Mouse (Mus musculus): ENCODE measurements around the gene Slc29a1.

Slc29a1 gene

DNA sequence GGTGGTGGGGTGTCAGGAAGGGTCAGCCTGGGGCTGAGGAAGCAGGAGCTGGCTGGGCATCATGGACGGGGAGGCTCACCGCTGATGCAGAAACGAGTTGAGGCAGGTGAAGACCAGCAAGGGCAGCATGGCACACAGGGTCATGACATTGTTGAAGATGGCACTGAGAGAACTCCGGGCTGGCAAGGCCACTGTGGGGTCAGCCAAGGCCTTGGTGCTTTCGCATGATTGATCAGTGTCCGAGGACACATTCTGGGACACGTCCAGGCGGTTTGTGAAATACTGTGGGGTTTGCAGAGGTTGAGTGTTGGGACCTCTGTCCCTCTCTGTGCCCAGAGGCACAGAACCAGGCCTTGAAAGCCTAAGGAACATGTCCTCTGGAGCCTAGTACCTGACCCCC lies 9.6 kb downstream of the Slc29a1 start:
- DNase-seq (ENCODE audit: low spot score in 2 of 2): no peak

DNA sequence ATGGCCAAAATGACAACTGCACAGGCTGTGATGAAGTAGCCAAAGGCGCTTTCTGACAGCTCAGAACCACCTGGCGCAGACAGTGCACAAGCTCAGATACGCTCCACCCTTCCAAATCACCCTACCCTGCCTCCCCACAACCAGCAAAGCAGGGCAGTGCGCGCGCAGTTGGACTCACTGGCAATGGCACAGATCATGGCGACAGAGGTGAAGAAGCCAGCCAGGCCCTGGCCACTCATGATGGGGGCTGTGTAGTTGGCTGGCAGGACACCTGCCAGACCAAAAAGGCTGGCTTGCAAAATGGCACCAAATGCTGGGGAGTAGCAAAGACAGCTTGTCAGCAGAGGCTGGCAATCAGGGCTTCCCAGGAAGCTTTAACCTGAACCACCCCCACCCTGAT lies 10.2 kb downstream of the Slc29a1 start:
- DNase-seq (ENCODE audit: low spot score in 2 of 2): no peak

DNA sequence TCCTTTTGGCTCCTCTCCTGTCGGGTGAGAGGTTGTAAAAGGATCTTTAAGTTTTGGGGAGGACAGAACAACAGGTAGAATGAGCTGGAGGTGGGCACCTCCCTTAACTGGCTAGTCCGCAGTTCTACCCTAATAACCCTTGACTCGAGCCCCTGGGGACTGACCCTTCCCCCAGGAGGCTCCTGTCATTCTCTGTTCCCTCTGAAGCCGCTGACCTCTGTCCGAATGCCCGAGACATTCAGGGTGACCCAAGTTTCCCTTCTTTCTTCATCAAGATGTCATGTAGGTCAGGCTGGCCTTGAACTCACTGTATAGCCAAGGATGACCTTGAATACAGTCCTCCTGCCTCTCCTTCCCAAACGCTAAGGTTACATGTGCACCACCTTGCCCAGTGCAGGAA lies 11.0 kb downstream of the Slc29a1 start:
- DNase-seq (ENCODE audit: low spot score in 2 of 2): no peak

DNA sequence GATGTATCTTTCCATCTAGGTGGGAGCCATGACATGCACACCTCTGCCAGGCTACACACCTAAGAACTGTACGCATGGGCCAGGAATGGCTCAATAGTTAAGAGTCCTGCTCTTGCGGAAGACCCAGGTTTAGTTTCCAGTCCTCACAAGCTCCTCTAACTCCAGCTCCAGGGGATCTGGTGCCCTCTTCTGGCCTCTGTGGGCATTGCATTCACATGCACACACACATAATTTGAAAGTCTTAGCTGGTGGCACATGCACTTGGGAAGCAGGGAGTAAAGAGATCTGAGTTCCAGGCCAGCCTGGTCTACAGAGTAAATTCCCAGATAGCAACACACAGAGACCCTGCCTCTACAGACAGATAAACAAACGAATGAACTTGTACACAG lies 13.0 kb downstream of the Slc29a1 start:
- DNase-seq (ENCODE audit: low spot score in 2 of 2): no peak

DNA sequence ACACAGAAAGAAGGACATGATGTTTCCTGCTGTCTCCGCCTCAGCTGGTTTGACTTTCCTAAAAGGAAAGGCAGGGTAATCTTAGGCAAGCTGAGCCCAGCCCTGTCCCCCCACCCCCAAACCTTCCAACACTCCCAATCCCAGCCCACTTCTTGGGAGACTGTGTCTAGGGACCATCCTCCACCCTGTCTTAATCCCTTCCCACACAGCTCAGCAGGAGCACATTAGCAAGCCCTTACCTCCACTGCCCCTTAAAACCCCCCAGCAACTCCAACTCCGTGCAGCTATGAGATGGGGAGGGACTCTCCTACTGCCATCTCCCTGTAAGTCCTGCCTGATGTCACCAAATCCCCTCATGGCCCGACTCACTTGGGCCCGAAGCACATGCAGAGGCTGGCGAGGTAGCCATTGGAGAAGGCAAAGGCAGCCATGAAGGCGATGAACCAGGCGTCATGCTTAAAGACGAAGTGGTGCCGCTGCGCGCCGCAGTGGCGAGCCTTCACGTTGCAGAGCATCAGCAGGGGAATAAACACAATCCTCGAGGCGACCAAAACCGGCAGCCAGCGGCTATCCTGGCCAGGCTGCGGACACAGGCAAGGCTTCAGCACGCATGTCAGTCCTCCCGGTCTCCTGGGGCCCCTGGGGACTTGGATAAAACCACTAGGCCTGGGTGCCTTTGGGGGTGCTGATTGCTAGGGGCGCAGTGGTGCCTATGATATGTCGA lies 13.5 kb downstream of the Slc29a1 start:
- DNase-seq (ENCODE audit: low spot score in 2 of 2): no peak

DNA sequence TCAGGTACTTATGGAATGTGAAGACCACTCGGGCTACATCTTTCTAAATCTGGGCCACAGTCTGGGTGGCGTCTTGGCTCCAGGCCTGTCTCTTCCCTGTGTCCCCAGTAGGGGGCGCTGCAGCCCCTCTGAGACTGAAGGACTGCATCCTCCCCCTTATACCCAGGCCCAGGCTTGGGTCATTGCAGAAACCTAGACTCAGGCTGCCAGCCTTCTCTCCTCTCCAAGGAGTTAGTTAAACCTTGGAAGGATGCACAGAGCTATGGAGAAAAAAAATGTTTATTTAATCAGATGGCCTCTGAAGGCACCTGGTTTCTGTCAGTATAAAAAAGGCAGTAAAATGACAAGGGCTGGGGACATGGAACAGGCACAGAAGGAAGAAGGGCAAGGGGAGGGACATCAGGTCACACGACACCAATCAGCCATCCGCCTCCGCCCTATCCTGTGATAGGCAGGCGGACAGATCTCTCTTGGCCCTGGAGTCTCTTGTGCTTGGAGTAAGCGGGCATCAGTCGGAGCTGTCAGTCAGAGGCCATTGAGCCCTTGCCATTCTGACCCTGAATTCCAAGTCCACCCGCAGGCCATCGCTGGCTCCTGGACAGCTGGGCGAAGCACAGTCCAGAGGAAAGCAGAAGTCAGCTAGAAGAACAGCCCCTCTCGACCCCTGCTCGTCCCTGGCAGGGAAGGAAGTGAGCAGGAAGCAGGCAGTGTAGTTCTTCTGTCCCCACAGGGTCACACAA lies 14.3 kb downstream of the Slc29a1 start:
- peak; percentile 70 to 77 for DNase-seq (ENCODE audit: low spot score in 2 of 2)

DNA sequence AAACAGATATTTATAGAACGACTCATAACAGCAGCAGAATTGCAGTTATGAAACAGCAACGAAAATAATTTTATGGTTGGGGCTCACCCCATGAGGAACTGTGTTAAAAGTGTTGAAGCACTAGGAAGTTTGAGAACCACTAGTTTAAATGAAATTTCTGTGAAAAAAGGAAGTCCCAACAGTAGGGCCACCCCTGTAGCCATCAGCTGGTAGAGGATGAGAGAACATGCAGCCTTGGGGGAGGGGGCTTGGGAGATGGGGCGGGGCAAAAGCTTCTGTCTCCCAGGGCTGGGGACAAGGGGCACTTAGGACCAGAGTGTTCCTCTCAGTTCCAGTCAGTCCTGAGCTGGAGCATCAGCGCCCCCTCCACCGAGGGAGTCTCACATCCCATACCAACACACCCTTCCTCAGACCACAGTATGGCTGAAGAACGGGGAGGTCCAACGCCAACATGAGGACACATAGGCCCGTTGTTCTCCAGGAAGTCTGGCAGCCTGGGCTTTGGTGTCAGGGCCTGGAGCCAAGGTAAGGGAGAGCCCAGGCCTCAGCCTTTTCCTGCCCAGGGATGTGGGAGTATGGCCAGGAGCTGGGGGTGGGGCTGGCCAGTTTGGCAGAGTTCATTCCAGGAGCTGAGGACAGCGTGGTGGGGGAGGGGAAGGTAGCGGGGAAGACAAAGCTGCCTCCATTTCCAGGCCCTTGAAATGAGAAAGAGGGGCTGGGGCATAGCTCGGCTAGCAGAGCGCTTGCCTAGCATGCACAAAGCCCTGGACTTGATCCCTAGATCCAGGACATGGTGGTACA lies 15.1 kb downstream of the Slc29a1 start:
- peak; percentile 63 to 79 for DNase-seq (ENCODE audit: low spot score in 2 of 2)

DNA sequence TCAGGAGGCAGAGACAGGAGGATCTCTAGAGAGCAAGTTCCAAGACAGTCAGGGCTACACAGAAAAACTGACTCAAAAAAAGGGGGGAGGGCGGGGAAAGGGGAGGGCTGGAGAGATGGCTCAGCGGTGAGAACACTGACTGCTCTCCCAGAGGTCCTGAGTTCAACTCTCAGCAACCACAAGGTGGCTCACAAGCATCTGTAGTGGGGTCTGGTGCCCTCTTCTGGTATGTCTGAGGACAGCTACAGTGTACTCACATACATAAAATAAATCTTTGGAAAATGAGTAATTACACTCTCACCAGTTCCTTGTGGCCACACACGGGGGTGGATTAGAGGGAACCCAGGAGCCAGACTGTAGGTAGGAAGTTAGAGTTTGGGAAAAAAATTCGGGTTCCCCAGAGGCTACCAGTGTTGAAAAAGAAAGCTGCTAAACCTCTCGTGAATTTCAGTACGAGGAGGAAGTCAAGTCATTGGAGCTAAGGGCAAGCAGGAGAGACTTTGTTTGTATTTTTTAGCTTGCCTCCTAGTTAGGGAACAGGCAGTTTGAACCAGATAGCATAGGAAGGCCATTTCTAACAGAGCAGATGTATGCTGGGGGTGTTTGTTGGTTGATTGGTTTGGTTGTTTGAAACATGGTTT lies 16.6 kb downstream of the Slc29a1 start:
- DNase-seq (ENCODE audit: low spot score in 2 of 2): no peak

DNA sequence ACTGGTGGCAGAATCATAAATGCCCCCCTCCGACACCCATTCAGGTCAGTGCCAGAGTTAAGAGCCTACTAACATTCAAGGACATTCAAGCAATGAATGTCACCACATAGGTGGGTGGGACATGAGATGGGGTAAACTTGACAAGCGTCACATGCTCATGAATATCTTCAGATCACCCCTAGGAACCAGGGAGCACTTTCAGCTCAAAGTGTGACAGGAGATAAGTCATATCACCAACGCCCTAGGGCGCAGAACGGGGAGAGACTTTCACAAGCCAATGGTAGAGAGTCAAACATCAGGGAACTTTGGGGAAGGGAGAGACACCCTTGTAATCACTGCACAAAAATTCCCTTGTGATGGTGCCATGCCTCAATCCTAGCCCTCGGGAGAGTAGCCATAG lies 17.2 kb downstream of the Slc29a1 start:
- no peak for DNase-seq (ENCODE audit: low spot score in 2 of 2)

DNA sequence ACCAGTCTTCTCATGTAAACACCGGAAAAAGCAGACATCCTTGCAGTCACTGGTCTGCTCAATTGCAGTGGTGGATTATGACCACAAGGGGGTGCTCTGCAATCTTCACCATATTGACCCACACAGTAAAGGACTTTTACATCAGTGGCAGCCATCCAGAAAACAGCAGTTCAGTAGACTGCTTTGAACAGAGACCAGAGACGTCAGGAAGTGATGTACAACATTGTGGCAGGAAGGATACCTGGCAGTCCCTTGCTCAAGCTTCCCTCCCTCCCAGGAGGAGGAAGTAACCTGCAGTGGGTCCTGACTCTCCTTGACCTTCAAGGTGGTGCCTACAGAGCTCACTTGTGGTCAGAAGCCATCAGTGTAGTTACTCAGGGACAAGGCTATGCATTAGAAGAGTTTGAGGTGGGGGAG lies 17.8 kb downstream of the Slc29a1 start:
- DNase-seq (ENCODE audit: low spot score in 2 of 2): peak in 1 of 2 experiments; percentile 59

DNA sequence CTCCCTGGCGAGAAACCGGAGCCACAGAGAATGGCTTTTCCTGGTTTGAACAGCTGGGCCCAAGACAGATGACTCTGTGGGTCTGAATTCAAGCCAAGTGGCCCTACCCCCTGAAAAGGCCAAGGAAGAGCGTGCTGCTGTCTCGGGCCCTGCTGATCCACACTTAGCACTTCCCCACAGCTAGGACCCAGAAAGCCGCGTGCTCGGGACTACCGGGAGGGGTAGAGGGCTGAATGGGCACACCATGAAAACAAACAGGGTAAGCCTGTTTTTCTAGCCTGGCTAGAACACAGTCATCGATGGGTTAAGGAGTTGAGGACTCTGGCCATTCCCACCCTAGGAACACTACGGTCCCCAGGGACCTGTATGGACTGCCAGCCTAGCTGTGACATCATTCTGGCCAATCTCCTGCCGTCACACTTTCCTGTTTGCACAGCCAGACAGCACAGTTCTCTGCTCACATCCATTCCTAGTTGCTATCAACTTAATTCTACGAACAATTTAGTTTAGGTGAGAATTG lies 18.4 kb downstream of the Slc29a1 start:
- DNase-seq (ENCODE audit: low spot score in 2 of 2): no peak

DNA sequence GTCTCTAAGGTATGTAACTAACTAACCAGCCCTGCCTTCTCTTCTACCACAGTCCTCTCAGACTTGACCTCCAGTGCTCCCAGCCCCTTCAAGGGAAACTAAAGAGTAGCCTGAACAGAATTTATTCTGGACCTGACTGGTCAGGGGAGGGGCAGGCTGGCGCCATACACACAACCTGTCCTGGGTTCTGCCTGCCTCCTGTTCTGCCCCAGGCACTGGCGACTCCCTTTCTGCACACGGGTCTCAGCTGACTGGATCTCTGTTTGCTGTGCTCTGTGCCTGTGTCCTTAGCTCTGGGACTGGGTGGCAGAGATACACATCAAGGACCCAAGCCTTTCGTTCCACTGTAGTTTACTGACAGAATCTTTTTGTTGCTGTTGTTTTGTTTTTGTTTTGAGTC lies 19.9 kb downstream of the Slc29a1 start:
- no peak for DNase-seq (ENCODE audit: low spot score in 2 of 2)

DNA sequence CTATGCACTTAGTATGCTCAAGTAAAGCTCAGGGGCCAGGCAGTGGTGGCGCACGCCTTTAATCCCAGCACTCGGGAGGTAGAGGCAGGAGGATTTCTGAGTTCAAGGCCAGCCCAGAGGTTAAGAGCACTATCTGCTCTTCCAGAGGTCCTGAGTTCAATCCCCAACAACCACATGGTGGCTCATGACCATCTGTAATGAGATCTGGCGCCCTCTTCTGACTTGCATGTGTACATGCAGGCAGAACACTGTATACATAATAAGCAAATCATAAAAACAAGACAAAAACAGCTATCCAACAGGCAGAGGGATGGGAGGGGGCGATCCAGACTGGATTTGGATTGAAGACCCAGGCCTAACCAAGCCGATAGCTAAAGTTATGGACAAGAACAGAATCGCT lies 20.6 kb downstream of the Slc29a1 start:
- no peak for DNase-seq (ENCODE audit: low spot score in 2 of 2)

DNA sequence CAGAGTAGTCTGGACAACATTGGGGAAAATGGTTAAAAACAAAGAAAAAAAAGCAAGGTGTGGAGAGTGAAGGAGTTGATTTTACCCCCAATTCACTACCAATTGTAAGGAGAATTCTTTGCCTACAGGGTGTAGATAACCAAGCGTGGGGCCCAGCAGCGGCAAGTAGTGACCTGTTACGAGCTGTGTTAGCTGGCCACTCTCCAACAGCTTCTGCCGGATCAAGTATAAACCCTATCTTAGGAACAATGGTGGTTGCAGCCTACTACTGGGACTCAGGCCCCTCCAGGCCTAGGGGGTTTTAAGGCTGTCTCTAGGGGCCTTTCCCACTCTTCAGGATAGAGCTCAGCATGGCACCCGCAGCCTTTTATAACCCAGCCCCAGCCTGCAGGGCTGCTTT lies 21.2 kb downstream of the Slc29a1 start:
- no peak for DNase-seq (ENCODE audit: low spot score in 2 of 2)

DNA sequence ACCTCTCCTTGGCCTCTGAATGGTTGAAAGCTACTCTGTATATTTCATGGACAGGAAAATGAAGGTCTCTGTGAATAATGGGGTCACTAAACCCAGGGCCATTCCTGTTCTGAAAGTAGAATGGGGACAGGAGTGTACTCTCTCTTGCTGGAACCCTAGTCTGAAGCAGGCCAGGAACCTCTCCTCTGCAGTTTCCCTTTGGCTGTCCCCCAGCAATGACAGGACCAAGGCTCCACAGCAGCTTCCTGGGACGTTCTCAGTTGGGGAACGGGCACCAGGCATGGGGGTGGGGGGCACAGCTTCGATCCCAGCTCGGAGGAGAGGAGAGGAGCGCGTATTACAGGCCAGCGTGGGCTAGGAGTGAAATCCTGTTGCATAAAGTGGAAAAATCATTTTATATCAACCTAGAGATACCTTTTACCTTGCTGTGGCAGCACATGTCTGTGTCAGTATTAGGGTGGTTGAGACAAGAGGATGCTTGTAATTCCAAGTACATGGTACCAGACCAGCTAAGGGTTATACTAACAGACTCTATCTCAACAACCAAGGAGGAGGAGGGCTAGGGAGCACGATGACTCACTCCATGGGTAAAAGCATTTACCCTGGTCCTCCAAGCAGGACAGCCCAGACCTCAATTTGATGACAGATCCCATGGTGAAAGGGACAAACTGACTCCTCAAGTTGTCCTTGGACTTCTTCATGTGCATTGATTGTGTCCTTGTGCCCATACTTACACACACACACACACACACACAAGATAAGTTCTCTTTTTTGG lies 24.1 kb downstream of the Slc29a1 start:
- no peak for DNase-seq (ENCODE audit: low spot score in 2 of 2)

DNA sequence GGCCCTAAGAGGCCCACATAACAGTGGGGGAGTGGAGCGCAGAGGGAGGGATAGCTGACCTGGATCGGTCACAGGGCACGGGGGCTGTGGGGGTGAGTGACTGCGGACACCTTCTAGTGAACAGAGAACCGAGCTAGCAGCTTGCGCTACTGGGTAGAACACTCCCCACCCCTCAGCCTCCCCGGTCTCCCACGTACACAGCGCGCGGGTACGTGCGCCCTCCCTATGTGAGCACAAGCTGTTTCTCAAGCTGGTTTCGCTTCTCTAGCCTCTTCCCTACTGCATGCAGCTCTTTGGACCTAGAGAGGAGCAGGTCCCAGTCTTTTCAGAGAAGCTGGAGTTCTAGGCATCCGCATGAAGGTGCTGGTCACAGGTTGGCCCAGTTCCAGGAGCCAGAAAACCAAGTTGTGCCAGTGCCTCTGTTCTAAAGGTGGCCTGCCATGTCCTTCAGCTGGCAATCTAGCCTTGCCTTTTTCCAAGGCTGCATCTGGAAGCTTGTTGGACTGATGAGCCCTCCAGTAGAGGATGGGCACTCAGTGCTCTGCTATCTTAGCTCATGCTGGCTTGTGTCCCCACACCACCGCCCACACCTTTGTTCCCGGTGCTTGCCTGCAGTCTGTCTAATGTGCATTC lies 25.2 kb downstream of the Slc29a1 start:
- peak; percentile 78 to 81 for DNase-seq (ENCODE audit: low spot score in 2 of 2)

DNA sequence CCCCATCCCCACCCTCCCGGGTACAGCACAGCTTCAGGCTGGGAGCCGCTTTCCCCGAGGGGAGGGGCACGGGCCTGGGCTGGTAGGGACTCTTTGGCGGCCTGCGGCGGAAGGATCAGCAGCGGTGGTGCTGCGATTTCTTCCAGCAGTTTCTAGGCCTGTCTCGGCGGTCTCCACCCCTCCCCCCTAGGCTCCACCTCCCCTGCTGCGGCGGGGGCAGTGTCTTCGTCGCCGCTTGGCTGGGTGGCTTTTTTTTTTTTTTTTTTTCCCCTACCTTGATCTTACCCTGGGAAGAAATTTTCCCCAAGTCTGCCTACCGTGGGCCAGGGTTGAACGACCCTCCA lies 25.7 kb downstream of the Slc29a1 start:
- peak; percentile 95 to 97 for DNase-seq (ENCODE audit: low spot score in 2 of 2)

DNA sequence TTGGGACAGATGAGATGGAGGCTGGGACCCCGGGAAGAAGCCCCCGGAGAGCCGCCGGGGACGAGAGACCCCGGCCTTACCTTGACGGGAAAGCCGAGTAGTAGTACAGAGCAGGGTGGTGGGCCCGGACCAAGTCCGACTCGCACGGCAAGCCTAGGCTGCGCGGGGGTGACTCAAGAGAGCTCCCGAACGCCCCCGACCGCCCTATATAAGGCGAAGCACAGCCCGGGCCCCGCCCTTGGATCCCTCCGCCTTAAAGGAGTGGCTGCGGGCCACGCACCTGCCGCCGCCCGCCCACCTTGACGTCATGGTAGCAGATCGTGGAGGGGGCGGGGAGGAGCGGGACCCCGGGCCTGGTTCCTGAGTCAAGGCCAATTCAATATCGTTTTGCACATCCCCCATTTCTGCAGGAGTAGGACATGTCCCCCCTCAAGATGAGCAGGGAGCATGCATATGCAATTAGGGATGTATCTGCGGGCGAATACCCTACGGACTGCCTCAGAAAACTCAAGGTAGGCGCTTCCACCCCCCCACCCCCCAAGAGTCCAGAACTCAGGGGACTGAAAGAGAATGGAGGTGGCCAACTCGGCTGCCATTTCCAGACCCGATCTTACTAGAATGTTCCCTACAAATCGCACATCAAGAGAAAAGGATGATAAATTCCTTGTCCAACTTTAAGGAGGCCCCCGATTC lies 26.2 kb downstream of the Slc29a1 start, which contains the start of gene Hsp90ab1:
TSS of gene Hsp90ab1 (minus strand) at position 185 of the 693 bp plus-strand sequence.
- peak; percentile 97 to 99 for DNase-seq (ENCODE audit: low spot score in 2 of 2)

DNA sequence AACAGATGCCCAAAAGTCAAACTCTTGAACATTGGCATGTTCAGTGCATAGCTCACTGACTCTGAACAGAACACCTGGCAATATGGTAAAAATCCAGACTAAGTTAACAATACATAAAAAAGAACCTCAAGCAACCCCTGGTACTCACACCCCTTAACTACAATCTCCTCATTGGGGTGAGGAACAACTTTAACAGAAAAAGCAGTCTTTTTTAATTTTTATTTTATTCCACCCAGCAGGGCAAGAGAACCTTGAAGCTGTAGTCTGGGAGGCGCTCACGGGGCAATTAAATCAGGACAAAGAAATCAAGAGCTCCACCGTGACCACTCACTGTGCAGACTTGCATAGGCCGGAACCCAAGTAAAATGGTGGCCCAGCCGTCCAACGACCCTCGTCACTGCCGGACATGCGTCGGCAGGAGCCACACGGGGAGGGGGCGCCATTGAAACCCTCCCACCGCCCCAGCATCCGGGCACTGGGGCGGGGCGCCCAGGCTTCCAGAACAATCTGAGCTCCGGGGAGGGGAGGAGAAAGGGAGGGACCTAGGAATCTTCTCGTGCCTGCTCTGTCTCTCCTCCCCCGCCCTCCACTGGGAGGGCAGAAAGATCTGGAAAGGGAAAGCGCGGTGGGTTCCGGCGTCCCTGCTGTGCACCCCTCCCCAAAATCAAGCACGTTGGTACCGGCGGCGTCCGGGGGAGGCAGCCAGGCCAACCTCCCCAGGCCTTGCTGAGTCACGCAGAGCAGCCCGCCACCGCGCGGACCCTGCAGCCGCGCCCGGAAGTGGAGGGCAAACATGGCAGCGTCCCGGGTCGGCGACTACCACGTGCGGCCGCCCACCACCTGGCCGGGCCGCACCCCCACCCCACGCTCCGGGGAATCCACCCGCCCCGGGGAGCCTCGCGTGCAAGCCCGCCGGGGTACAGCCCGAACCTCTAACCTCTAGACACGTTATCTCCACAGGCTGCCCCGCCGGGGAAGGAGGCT lies 27.0 kb downstream of the Slc29a1 start:
- peak; percentile 58 to 70 for DNase-seq (ENCODE audit: low spot score in 2 of 2)
